Mouse (Mus musculus) kidney, postnatal 0 days (tissue): ENCODE results near the gene Ptpn14. TPM values are rescaled to one million over a fixed set of nuclear protein-coding genes. Genes with fewer than 3 reads are reported as not detected.

ENCODE experiments used
- ATAC-seq: fragments of 200-750 bp; cut with Nextera tagmentation; replicated peaks from 2 replicates; pipeline ENCODE4 v1.8.0; 2017; ENCODE audit warnings: low read depth, moderate number of reproducible peaks, moderate TSS enrichment, moderate library complexity; ENCODE audit not compliant: low FRiP score
- DNase-seq: peaks from one replicate; pipeline ENCODE4 v3.0.0-alpha.2; 2016; ENCODE audit warnings: low spot score
- H3K27ac ChIP-seq: fragments of 300-500 bp; sonication (generic); 2 replicates; pipeline ENCODE4 v1.5.1; 2014; ENCODE audit warnings: mild to moderate bottlenecking
- H3K27me3 ChIP-seq: fragments of 300-500 bp; sonication (generic); 2 replicates; pipeline ENCODE4 v1.6.1; 2014; ENCODE audit warnings: low read length, mixed read lengths; ENCODE audit not compliant: insufficient read depth
- H3K36me3 ChIP-seq: fragments of 300-500 bp; sonication (generic); 2 replicates; pipeline ENCODE4 v1.6.1; 2014; ENCODE audit warnings: low read length, mixed read lengths; ENCODE audit not compliant: insufficient read depth
- H3K4me1 ChIP-seq: fragments of 300-500 bp; sonication (generic); replicated peaks from 2 replicates; pipeline ENCODE4 v1.6.1; 2014; ENCODE audit warnings: antibody characterized with exemption, low read length, mixed read lengths; ENCODE audit not compliant: insufficient read depth
- H3K4me2 ChIP-seq: fragments of 300-500 bp; sonication (generic); 2 replicates; pipeline ENCODE4 v1.6.1; 2014; ENCODE audit warnings: mild to moderate bottlenecking, low read length, moderate library complexity, mixed read lengths
- H3K4me3 ChIP-seq: fragments of 300-500 bp; sonication (generic); replicated peaks from 2 replicates; pipeline ENCODE4 v1.5.1; 2014; ENCODE audit warnings: low read depth, low read length
- H3K9ac ChIP-seq: fragments of 300-500 bp; sonication (generic); 2 replicates; pipeline ENCODE4 v1.6.1; 2014; ENCODE audit warnings: low read depth, low read length
- H3K9me3 ChIP-seq: fragments of 300-500 bp; sonication (generic); replicated peaks from 2 replicates; pipeline ENCODE4 v1.6.1; 2016; ENCODE audit warnings: low read length, inconsistent platforms, mixed read lengths
- CTCF ChIP-seq: IDR thresholded peaks from 2 replicates; pipeline ENCODE4 v1.5.1; 2016; ENCODE audit warnings: antibody characterized with exemption, low read depth, mild to moderate bottlenecking, moderate library complexity
- WGBS: fragments of 180-500 bp; shearing (Covaris S2); extraction: QIAGEN DNeasy Blood & Tissue Kit; methylation state at CpG from one replicate; pipeline ENCODE4 v1.1.7; 2014; 5-methylcytosine and 5-hydroxymethylcytosine counted together
- polyA plus RNA-seq: library from polyadenylated mRNA; unstranded; fragments of >200 nt; fragmentation: Nextera tagmentation; extraction: Ambion mirVana; gene quantifications from 2 replicates; pipeline ENCODE4 v1.2.1, GENCODE M21; 2015

The Ptpn14 gene
- polyA plus RNA-seq = 11.1 and 11.6 TPM in 2 replicates

DNA sequence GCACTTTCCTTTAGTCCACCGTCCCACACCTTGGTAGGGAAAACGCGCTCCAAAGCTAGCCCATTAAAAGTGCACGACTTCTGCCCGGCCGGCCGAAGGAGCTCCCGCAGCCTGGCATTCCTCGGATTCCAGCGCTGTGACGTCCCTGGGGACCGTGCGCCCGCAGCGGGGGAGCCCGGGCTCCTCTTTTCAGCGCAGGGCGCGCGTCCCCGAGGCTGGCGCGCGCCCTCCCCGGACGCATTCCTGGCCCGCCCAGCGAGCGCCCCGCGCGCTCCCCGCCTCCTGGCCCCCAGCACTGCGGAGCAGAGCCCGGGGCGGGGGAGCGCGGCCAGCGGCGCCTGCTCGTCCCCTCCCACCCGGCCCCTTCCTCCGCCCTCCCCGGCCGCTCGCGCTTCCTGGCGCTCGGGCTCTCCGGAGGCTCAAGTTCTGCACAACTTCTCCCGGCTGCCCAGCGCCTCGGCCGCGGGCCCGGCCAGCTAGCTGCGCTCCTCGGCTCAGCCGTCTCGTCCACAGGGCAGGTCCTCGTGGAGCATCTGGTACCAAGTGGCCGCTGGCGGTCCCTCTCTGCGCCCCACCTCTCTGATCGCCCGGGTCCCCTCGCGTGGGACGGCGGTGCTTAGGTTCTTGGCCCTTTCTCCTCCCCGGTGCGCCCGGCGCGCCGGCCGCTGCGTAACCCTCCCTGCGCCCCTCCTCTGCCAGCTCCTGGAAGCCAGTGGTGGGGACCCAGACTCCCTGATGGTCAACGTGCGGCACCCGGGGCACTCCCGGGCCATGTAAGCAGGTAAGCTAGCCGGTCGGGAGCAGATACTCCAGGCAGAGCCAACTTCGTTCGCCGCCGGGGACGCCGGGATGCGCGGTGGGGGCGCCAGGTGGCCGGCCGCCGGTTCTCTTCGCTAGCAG, at the start of gene Ptpn14:
Gene Ptpn14, plus strand, starts transcription at position 385 of the 900 bp plus-strand sequence.
- TF ChIP-seq CTCF = no peak
- ATAC-seq (peak; percentile 91), DNase-seq (peak; percentile 96)
- WGBS = under 1% methylated on average over 78 of the region's 98 CpGs
- Histone ChIP-seq H3K4me2 (peak within 1 kb of the TSS; percentile 71), H3K27ac (peak within 1 kb of the TSS; percentile 97), H3K36me3 (no peaks in the 10 kb centered on the region), H3K9me3 (no peaks in the 10 kb centered on the region), H3K4me3 (peak within 1 kb of the TSS; percentile 82), H3K27me3 (no peaks in the 10 kb centered on the region), H3K4me1 (peaks cover 19% of the 10 kb centered on the region), H3K9ac (peak within 1 kb of the TSS; percentile 84)

DNA sequence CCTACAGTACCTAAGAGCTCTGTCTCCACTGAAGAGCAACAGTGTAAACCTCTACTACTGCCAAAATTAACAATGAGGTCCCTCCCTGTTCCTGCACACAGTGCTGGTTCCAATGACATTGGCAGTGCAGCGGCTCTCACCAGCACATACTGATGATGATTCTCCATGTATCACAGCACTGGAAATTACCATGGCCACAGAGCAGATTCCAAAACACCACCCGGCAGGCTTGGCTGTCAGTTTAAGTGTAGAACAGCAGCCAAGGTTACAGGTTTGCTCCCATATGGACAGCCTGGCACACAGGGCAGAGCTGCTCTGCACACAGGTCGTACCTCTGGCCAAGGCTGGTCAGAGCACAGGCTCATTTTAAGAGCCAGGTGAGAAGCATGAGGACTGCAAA, 48.5 kb upstream of the Ptpn14 start:
- H3K27me3 ChIP-seq = no peaks in the 10 kb centered on the region
- no peak for ATAC-seq

DNA sequence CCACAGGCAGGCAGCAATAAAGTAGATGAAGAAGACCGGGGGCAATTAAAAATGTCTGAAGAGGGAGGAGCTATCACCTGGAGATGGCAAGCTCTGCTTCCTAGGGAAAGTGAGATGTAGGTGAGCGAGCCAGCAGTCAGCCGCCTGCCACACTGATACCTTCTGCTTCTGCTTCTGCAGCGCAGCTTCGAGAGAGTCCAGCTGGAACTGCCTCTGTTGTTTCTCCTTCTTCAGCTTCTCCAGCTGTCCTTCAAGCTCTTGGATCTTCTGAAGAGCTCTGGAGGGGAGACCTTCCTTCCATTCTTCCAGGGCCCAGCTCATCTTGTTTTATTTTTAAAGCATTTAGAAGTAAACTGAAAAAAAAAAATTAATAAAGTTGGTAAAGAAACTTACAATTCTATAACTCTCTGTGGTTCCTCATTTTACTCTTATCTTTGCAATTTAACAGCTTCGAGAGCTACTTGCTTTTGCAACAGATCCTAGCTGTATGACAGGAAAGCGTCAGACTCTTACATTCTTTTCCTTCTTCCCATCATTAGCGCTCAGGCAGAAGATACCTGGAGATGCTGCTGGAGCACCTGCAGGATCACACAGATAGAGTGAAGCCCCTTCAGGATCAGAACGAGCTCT, 43.2 kb upstream of the Ptpn14 start:
- WGBS = 89% methylated on average over 9 of the region's 9 CpGs
- no peak for TF ChIP-seq CTCF
- no peaks in the 10 kb centered on the region for H3K27me3 ChIP-seq
- peaks cover 7% of the 10 kb centered on the region; the same call in 1 of the 2 replicates for H3K4me1 ChIP-seq
- no peaks in the 10 kb centered on the region for H3K9me3 ChIP-seq
- DNase-seq (no peak), ATAC-seq (no peak)
- H3K4me2 ChIP-seq = no peak overlapping the region
- no peak overlapping the region for H3K4me3 ChIP-seq
- no peak overlapping the region for H3K27ac ChIP-seq
- H3K9ac ChIP-seq = no peak overlapping the region
- H3K36me3 ChIP-seq = peaks cover 26% of the 10 kb centered on the region

More for the DNA sequence above, 48.5 kb upstream of the Ptpn14 start:
- no peak overlapping the region for H3K27ac ChIP-seq
- H3K36me3 ChIP-seq = peaks cover 38% of the 10 kb centered on the region
- TF ChIP-seq CTCF = no peak
- no peak overlapping the region for H3K4me3 ChIP-seq
- 98% methylated on average over 3 of the region's 3 CpGs for WGBS
- no peak overlapping the region for H3K9ac ChIP-seq
- H3K9me3 ChIP-seq = no peaks in the 10 kb centered on the region
- no peaks in the 10 kb centered on the region for H3K4me1 ChIP-seq
- H3K4me2 ChIP-seq = no peak overlapping the region
- no peak for DNase-seq

DNA sequence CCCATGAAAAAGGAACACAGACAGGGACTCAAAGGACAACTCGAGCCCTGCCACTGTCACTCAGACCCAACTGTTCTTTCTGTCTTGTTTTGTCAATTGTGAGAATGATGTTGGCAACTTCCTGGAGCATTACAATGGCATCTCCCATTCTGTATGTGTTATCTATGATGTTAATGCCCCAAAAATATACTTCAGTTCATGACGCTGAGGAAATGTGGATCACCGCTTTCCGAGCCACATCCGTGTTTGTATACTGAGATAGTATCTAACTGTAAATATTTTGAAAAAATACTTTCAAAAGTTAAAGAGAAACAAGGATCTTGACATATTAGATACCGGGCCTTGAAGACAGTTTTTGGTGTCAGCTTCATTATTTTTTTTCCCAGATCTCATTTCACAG, 42.0 kb upstream of the Ptpn14 start:
- no peak for ATAC-seq
- DNase-seq = no peak
- Histone ChIP-seq H3K4me1 (peaks cover 7% of the 10 kb centered on the region; the same call in 1 of the 2 replicates), H3K36me3 (peaks cover 16% of the 10 kb centered on the region), H3K27me3 (no peaks in the 10 kb centered on the region), H3K9ac (no peak overlapping the region), H3K4me2 (peak overlapping the region; percentile 38), H3K9me3 (no peaks in the 10 kb centered on the region), H3K27ac (no peak overlapping the region), H3K4me3 (no peak overlapping the region)
- 74% methylated on average over 6 of the region's 6 CpGs for WGBS
- TF ChIP-seq CTCF = no peak

DNA sequence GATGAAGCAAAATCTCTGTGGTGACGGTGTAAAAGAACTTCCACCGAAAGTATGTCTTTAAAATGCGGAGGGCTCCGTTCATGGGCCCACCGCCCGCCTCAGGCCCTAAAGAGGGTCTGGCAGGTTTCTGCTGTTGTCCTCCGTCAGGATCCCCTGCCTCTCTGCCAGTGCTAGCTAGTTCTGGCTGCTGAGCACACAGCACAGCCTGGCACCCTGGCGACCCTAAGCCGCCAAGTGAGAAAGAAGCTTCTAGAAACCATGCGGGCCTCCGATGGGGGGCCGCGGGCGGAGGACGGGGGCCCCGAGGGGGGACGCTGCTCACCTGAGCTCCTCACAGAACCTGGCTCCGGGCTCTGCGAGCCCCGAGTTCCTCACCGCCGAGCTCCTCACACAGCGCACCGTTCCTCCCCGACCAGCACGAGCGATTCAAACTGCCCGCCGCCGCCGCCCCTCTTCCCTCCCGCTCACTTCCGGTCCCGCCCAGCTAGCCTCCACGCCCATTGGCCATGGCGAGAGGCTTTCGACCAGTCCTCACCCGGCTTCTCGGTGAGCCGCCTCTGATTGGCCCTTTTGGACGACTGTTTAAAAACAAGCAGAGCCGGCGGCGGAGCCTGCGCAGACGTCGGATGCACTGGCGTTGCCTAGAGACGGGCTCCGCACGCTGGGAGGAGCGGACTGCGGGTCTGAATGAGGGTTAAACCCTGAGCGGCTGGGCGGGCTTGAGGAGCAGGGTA, 40.2 kb upstream of the Ptpn14 start, which contains the start of gene Cenpf:
Gene Cenpf, minus strand, starts transcription at position 433 of the 734 bp plus-strand sequence.
- WGBS = under 1% methylated on average over 53 of the region's 55 CpGs
- Histone ChIP-seq H3K4me2 (peak within 1 kb of the TSS; percentile 87), H3K9me3 (no peaks in the 10 kb centered on the region), H3K9ac (peak within 1 kb of the TSS; percentile 58), H3K4me3 (peak within 1 kb of the TSS; percentile 78), H3K27me3 (no peaks in the 10 kb centered on the region), H3K27ac (no peak within 1 kb of the TSS), H3K4me1 (peaks cover 7% of the 10 kb centered on the region; the same call in 1 of the 2 replicates), H3K36me3 (peaks cover 13% of the 10 kb centered on the region)
- DNase-seq = peak; percentile 99
- TF ChIP-seq CTCF = no peak
- peak; percentile 100 for ATAC-seq

DNA sequence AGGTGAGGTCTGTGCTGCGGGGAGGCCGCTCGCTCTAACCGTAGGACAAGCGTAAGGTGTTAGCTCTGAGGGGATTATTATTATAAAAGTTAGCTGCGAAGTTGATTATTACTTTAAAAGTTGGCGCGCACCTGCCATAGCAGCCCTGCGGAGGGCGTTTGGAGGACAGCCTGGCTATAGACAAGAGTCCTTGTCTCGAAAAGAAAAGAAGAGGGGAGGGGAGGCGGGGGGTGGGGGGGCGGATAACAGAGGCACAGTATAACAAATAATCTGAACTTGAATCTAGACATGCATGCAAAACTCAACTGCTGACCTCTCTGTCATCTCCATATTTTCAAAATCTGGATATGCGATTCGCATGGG, 39.7 kb upstream of the Ptpn14 start:
- Histone ChIP-seq H3K27ac (no peak overlapping the region), H3K9ac (peak overlapping the region; percentile 44; the same call in 1 of the 2 replicates), H3K4me3 (peak overlapping the region; percentile 78), H3K36me3 (peaks cover 9% of the 10 kb centered on the region; the same call in 1 of the 2 replicates), H3K4me1 (peaks cover 7% of the 10 kb centered on the region; the same call in 1 of the 2 replicates), H3K27me3 (no peaks in the 10 kb centered on the region), H3K9me3 (no peaks in the 10 kb centered on the region), H3K4me2 (peak overlapping the region; percentile 87)
- WGBS = under 1% methylated on average over 14 of the region's 15 CpGs
- no peak for TF ChIP-seq CTCF
- DNase-seq (no peak), ATAC-seq (no peak)
